Mouse (Mus musculus): ENCODE data around the gene Mapk9. TPM values are rescaled to one million over a fixed set of nuclear protein-coding genes. Genes with fewer than 3 reads are reported as not detected.

The Mapk9 gene
- polyA plus RNA-seq, 1 experiment from 2014 or later, result 41.7 TPM

- no peak overlapping the region for H3K4me3 ChIP-seq (ENCODE audit: low read depth, low read length)
- H3K4me2 ChIP-seq (ENCODE audit: low read depth, low read length), result no peak overlapping the region
- ATAC-seq (ENCODE audit: low read depth) (no peak), DNase-seq (ENCODE audit: low spot score) (no peak)
- WGBS, result 81% methylated on average over 5 of the region's 5 CpGs
- no peak overlapping the region for H3K27ac ChIP-seq (replicated peaks; ENCODE audit: low read depth, low read length)
- peaks cover 20% of the 10 kb centered on the region for H3K36me3 ChIP-seq (ENCODE audit: control insufficient read depth, insufficient read depth, low read length)
- no peaks in the 10 kb centered on the region for H3K27me3 ChIP-seq (replicated peaks; ENCODE audit: control insufficient read depth, insufficient read depth, low read length)
- no peaks in the 10 kb centered on the region for H3K4me1 ChIP-seq (ENCODE audit: control insufficient read depth, insufficient read depth, low read length)
- no peak overlapping the region for H3K9ac ChIP-seq (ENCODE audit: low read depth, low read length)
- H3K9me3 ChIP-seq (ENCODE audit: control insufficient read depth, low read length), result no peaks in the 10 kb centered on the region
Observed at GRCm38 (mm10) chr11:49888469-49888868, 41.9 kb downstream of the Mapk9 start.

GRCm38 (mm10) chr11:49891993-49892392 is 45.4 kb downstream of the Mapk9 start:
- Histone ChIP-seq H3K9me3 (ENCODE audit: control insufficient read depth, low read length) (no peaks in the 10 kb centered on the region), H3K4me2 (ENCODE audit: low read depth, low read length) (no peak overlapping the region), H3K4me3 (ENCODE audit: low read depth, low read length) (no peak overlapping the region), H3K27me3 (replicated peaks; ENCODE audit: control insufficient read depth, insufficient read depth, low read length) (no peaks in the 10 kb centered on the region), H3K9ac (ENCODE audit: low read depth, low read length) (no peak overlapping the region), H3K36me3 (ENCODE audit: control insufficient read depth, insufficient read depth, low read length) (peaks cover 6% of the 10 kb centered on the region; the same call in 1 of the 2 replicates), H3K4me1 (ENCODE audit: control insufficient read depth, insufficient read depth, low read length) (no peaks in the 10 kb centered on the region), H3K27ac (replicated peaks; ENCODE audit: low read depth, low read length) (no peak overlapping the region)
- ATAC-seq (ENCODE audit: low read depth) (no peak), DNase-seq (ENCODE audit: low spot score) (no peak)
- 88% methylated on average over 5 of the region's 5 CpGs for WGBS

- ATAC-seq (ENCODE audit: low read depth) (no peak), DNase-seq (ENCODE audit: low spot score) (no peak)
- Histone ChIP-seq H3K9ac (ENCODE audit: low read depth, low read length) (no peak overlapping the region), H3K9me3 (ENCODE audit: control insufficient read depth, low read length) (peaks cover 6% of the 10 kb centered on the region), H3K4me2 (ENCODE audit: low read depth, low read length) (no peak overlapping the region), H3K27ac (replicated peaks; ENCODE audit: low read depth, low read length) (no peak overlapping the region), H3K36me3 (ENCODE audit: control insufficient read depth, insufficient read depth, low read length) (no peaks in the 10 kb centered on the region), H3K4me3 (ENCODE audit: low read depth, low read length) (no peak overlapping the region), H3K27me3 (replicated peaks; ENCODE audit: control insufficient read depth, insufficient read depth, low read length) (no peaks in the 10 kb centered on the region), H3K4me1 (ENCODE audit: control insufficient read depth, insufficient read depth, low read length) (no peaks in the 10 kb centered on the region)
- 65% methylated on average over 11 of the region's 11 CpGs for WGBS
Observed at GRCm38 (mm10) chr11:49893806-49894205, 47.3 kb downstream of the Mapk9 start.

GRCm38 (mm10) chr11:49895966-49896590 is 49.5 kb downstream of the Mapk9 start:
- Histone ChIP-seq H3K4me3 (ENCODE audit: low read depth, low read length) (no peak overlapping the region), H3K9me3 (ENCODE audit: control insufficient read depth, low read length) (peaks cover 6% of the 10 kb centered on the region), H3K27me3 (replicated peaks; ENCODE audit: control insufficient read depth, insufficient read depth, low read length) (peaks cover 17% of the 10 kb centered on the region), H3K27ac (replicated peaks; ENCODE audit: low read depth, low read length) (no peak overlapping the region), H3K4me1 (ENCODE audit: control insufficient read depth, insufficient read depth, low read length) (no peaks in the 10 kb centered on the region), H3K9ac (ENCODE audit: low read depth, low read length) (no peak overlapping the region), H3K4me2 (ENCODE audit: low read depth, low read length) (no peak overlapping the region), H3K36me3 (ENCODE audit: control insufficient read depth, insufficient read depth, low read length) (no peaks in the 10 kb centered on the region)
- no peak for DNase-seq (ENCODE audit: low spot score)
- no peak for ATAC-seq (ENCODE audit: low read depth)
- WGBS, result 52% methylated on average over 6 of the region's 6 CpGs

GRCm38 (mm10) chr11:49900043-49900442 is 53.5 kb downstream of the Mapk9 start:
- H3K9ac ChIP-seq (ENCODE audit: low read depth, low read length), result no peak overlapping the region
- H3K9me3 ChIP-seq (ENCODE audit: control insufficient read depth, low read length), result peaks cover 6% of the 10 kb centered on the region
- H3K4me2 ChIP-seq (ENCODE audit: low read depth, low read length), result no peak overlapping the region
- H3K4me3 ChIP-seq (ENCODE audit: low read depth, low read length), result no peak overlapping the region
- no peak for DNase-seq (ENCODE audit: low spot score)
- no peak for ATAC-seq (ENCODE audit: low read depth)
- H3K4me1 ChIP-seq (ENCODE audit: control insufficient read depth, insufficient read depth, low read length), result no peaks in the 10 kb centered on the region
- WGBS, result 69% methylated on average over 6 of the region's 6 CpGs
- H3K27ac ChIP-seq (replicated peaks; ENCODE audit: low read depth, low read length), result no peak overlapping the region
- H3K27me3 ChIP-seq (replicated peaks; ENCODE audit: control insufficient read depth, insufficient read depth, low read length), result peaks cover 39% of the 10 kb centered on the region
- no peaks in the 10 kb centered on the region for H3K36me3 ChIP-seq (ENCODE audit: control insufficient read depth, insufficient read depth, low read length)

- ATAC-seq (ENCODE audit: low read depth), result 0 out of 2 replicates have a peak, but pooled peaks have one; percentile 8
- peak overlapping the region; percentile 67 for H3K4me3 ChIP-seq (ENCODE audit: low read depth, low read length)
- H3K4me1 ChIP-seq (ENCODE audit: control insufficient read depth, insufficient read depth, low read length), result no peaks in the 10 kb centered on the region
- no peaks in the 10 kb centered on the region for H3K36me3 ChIP-seq (ENCODE audit: control insufficient read depth, insufficient read depth, low read length)
- no peak for DNase-seq (ENCODE audit: low spot score)
- H3K4me2 ChIP-seq (ENCODE audit: low read depth, low read length), result peak overlapping the region; percentile 100
- H3K9ac ChIP-seq (ENCODE audit: low read depth, low read length), result peak overlapping the region; percentile 67; the same call in 1 of the 2 replicates
- H3K27me3 ChIP-seq (replicated peaks; ENCODE audit: control insufficient read depth, insufficient read depth, low read length), result peaks cover 39% of the 10 kb centered on the region
- WGBS, result 30% methylated on average over 15 of the region's 15 CpGs
- H3K27ac ChIP-seq (replicated peaks; ENCODE audit: low read depth, low read length), result no peak overlapping the region
- H3K9me3 ChIP-seq (ENCODE audit: control insufficient read depth, low read length), result peaks cover 6% of the 10 kb centered on the region
Observed at GRCm38 (mm10) chr11:49900962-49901658, 54.6 kb downstream of the Mapk9 start.

- Histone ChIP-seq H3K9ac (ENCODE audit: low read depth, low read length) (peak within 1 kb of the TSS; percentile 67), H3K4me2 (ENCODE audit: low read depth, low read length) (peak within 1 kb of the TSS; percentile 100), H3K4me3 (ENCODE audit: low read depth, low read length) (peak within 1 kb of the TSS; percentile 67), H3K9me3 (ENCODE audit: control insufficient read depth, low read length) (peaks cover 6% of the 10 kb centered on the region), H3K27ac (replicated peaks; ENCODE audit: low read depth, low read length) (no peak within 1 kb of the TSS), H3K36me3 (ENCODE audit: control insufficient read depth, insufficient read depth, low read length) (no peaks in the 10 kb centered on the region), H3K4me1 (ENCODE audit: control insufficient read depth, insufficient read depth, low read length) (no peaks in the 10 kb centered on the region), H3K27me3 (replicated peaks; ENCODE audit: control insufficient read depth, insufficient read depth, low read length) (peaks cover 39% of the 10 kb centered on the region)
- DNase-seq (ENCODE audit: low spot score) (peak; percentile 41), ATAC-seq (ENCODE audit: low read depth) (peak; percentile 94)
- 5% methylated on average over 18 of the region's 99 CpGs for WGBS
Observed at GRCm38 (mm10) chr11:49901659-49902458, 55.3 kb downstream of the Mapk9 start, which contains the start of gene Rasgef1c. TSS of gene Rasgef1c (plus strand) at chr11:49901835.

GRCm38 (mm10) chr11:49903333-49903732 is 56.8 kb downstream of the Mapk9 start:
- no peaks in the 10 kb centered on the region for H3K36me3 ChIP-seq (ENCODE audit: control insufficient read depth, insufficient read depth, low read length)
- no peak overlapping the region for H3K4me3 ChIP-seq (ENCODE audit: low read depth, low read length)
- no peak overlapping the region for H3K9ac ChIP-seq (ENCODE audit: low read depth, low read length)
- no peak overlapping the region for H3K4me2 ChIP-seq (ENCODE audit: low read depth, low read length)
- DNase-seq (ENCODE audit: low spot score) (peak; percentile 32), ATAC-seq (ENCODE audit: low read depth) (no peak)
- peaks cover 39% of the 10 kb centered on the region for H3K27me3 ChIP-seq (replicated peaks; ENCODE audit: control insufficient read depth, insufficient read depth, low read length)
- no peaks in the 10 kb centered on the region for H3K9me3 ChIP-seq (ENCODE audit: control insufficient read depth, low read length)
- no peak overlapping the region for H3K27ac ChIP-seq (replicated peaks; ENCODE audit: low read depth, low read length)
- no peaks in the 10 kb centered on the region for H3K4me1 ChIP-seq (ENCODE audit: control insufficient read depth, insufficient read depth, low read length)
- WGBS, result 9% methylated on average over 7 of the region's 7 CpGs

Measured in embryonic facial prominence, embryonic 14.5 days (tissue).